Mouse (Mus musculus) megakaryocyte, embryonic 14.5 days (primary cell): Measurements from ENCODE around the gene 1600002K03Rik.

Source experiments
- FLI1 ChIP-seq: IDR thresholded peaks from 2 replicates; pipeline ENCODE4 v1.6.1; 2012; ENCODE audit warnings: low read length, inconsistent platforms, mixed read lengths
- GATA1 ChIP-seq: IDR thresholded peaks from 3 replicates; pipeline ENCODE4 v1.6.1; 2012; ENCODE audit warnings: mixed read lengths, low read length, inconsistent platforms, borderline replicate concordance

DNA sequence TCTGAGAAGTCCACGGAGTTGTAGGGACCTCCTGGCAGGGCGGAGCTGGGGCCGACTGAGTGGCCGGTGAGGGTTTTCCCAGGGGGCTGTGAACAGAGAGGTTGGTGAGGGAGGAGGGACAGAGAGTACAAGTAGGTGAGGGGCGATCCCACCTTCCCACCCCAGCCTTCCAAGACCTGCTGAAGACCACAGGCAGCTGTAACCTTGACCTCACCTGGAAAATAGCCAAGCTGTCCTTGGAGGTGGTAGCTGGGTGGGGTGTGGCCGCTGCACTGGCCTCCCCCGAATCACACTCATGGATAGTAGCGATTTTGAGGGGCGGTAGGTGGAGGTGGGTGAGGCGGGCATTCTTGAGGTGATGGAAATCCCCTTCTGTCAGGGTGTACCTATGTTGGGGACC lies 37.6 kb upstream of the 1600002K03Rik start:
- TF ChIP-seq FLI1: no peak
- TF ChIP-seq GATA1: no peak
